Mouse (Mus musculus) heart, adult 2 months (tissue): ENCODE measurements around the gene Tnfrsf1a. TPM values are rescaled to one million over a fixed set of nuclear protein-coding genes. Genes with fewer than 3 reads are reported as not detected.

ENCODE experiments used
- DNase-seq, 2 experiments: peaks; one replicate each; pipeline ENCODE4 v3.0.0; 2021
- H3K27ac ChIP-seq: fragments of 200-600 bp; 2 replicates; pipeline ENCODE4 v1.8.1; 2022
- H3K27me3 ChIP-seq: fragments of 200-500 bp; 2 replicates; pipeline ENCODE4 v1.6.1; 2012; ENCODE audit warnings: mild to moderate bottlenecking, low read length, inconsistent platforms, mixed read lengths; ENCODE audit not compliant: control insufficient read depth, insufficient read depth
- H3K36me3 ChIP-seq: fragments of 200-500 bp; 2 replicates; pipeline ENCODE4 v1.6.1; 2012; ENCODE audit warnings: low read length, inconsistent platforms; ENCODE audit not compliant: control insufficient read depth, insufficient read depth
- H3K4me1 ChIP-seq: fragments of 200-500 bp; 2 replicates; pipeline ENCODE4 v1.6.1; 2011; ENCODE audit warnings: low read length; ENCODE audit not compliant: control insufficient read depth, insufficient read depth
- H3K4me3 ChIP-seq: fragments of 200-600 bp; 2 replicates; pipeline ENCODE4 v1.8.1; 2022
- H3K79me2 ChIP-seq: fragments of 200-500 bp; replicated peaks from 2 replicates; pipeline ENCODE4 v1.6.1; 2012; ENCODE audit warnings: mild to moderate bottlenecking, inconsistent platforms, low read length, moderate library complexity, mixed read lengths; ENCODE audit not compliant: control insufficient read depth, insufficient read depth
- H3K9ac ChIP-seq: fragments of 200-500 bp; 2 replicates; pipeline ENCODE4 v1.6.1; 2012; ENCODE audit warnings: low read depth, mild to moderate bottlenecking, control low read depth, inconsistent platforms, low read length, mixed read lengths
- CTCF ChIP-seq: fragments of 200-600 bp; IDR thresholded peaks from 2 replicates; pipeline ENCODE4 v1.8.1; 2022; ENCODE audit warnings: antibody characterized with exemption, mild to moderate bottlenecking, moderate library complexity
- EP300 ChIP-seq: fragments of 200-500 bp; IDR thresholded peaks from 2 replicates; pipeline ENCODE4 v1.6.1; 2011; ENCODE audit warnings: low read depth, low read length, control low read depth; ENCODE audit not compliant: insufficient read depth
- POLR2A ChIP-seq: fragments of 200-500 bp; IDR thresholded peaks from 2 replicates; pipeline ENCODE4 v1.6.1; 2011; ENCODE audit warnings: mild to moderate bottlenecking, low read depth, low read length, control low read depth; ENCODE audit not compliant: insufficient read depth
- WGBS: fragments of 180-500 bp; shearing (Covaris S2); methylation state at CpG from one replicate; pipeline ENCODE4 v1.1.7; 2018; 5-methylcytosine and 5-hydroxymethylcytosine counted together
- intact Hi-C: fragments of 180-260 bp; cut with DNase I; formaldehyde crosslinking; loops from one replicate; pipeline ENCODE4 v1.15.1; 2025
- polyA plus RNA-seq: library from polyadenylated mRNA; depleted of rRNA; stranded (reverse); fragments of >200 nt; gene quantifications from 2 replicates; pipeline ENCODE4 v1.2.3, GENCODE M21; 2012
- total RNA-seq, 2 experiments: library from RNA; stranded (reverse); gene quantifications; 2 replicates each; pipeline ENCODE4 v1.2.3; 2021

Gene Tnfrsf1a
- total and polyA plus RNA-seq, 3 experiments = 50.8 to 62.8 (median 57.1) TPM

- peak overlapping the region; percentile 40 for H3K9ac ChIP-seq
- 30% methylated on average over 8 of the region's 8 CpGs for WGBS
- peak overlapping the region; percentile 98 for H3K27ac ChIP-seq
- no peaks in the 10 kb centered on the region for H3K79me2 ChIP-seq
- H3K27me3 ChIP-seq = no peaks in the 10 kb centered on the region
- H3K36me3 ChIP-seq = no peaks in the 10 kb centered on the region; the same call in 1 of the 2 replicates
- peaks cover 36% of the 10 kb centered on the region for H3K4me1 ChIP-seq
- TF ChIP-seq CTCF (no peak), EP300 (no peak), POLR2A (no peak)
- peak; percentile 60 to 62 for DNase-seq
- intact Hi-C loops = no loop called here
- peak overlapping the region; percentile 71 for H3K4me3 ChIP-seq
These were observed 2.3 kb downstream of the Tnfrsf1a start for GRCm38 (mm10) chr6:125351368-125352045.

GRCm38 (mm10) chr6:125352046-125352384, 2.9 kb downstream of the Tnfrsf1a start:
- intact Hi-C loops = no loop called here
- Histone ChIP-seq H3K4me1 (peaks cover 37% of the 10 kb centered on the region), H3K4me3 (peak overlapping the region; percentile 71; the same call in 1 of the 2 replicates), H3K9ac (no peak overlapping the region; the same call in 1 of the 2 replicates), H3K27me3 (no peaks in the 10 kb centered on the region), H3K27ac (peak overlapping the region; percentile 98), H3K79me2 (no peaks in the 10 kb centered on the region), H3K36me3 (no peaks in the 10 kb centered on the region; the same call in 1 of the 2 replicates)
- WGBS = 43% methylated on average over 5 of the region's 5 CpGs
- DNase-seq = no peak
- no peak for TF ChIP-seq EP300
- no peak for TF ChIP-seq POLR2A
- no peak for TF ChIP-seq CTCF

GRCm38 (mm10) chr6:125352811-125353210, 3.6 kb downstream of the Tnfrsf1a start:
- Histone ChIP-seq H3K36me3 (no peaks in the 10 kb centered on the region; the same call in 1 of the 2 replicates), H3K4me3 (peak overlapping the region; percentile 4), H3K4me1 (peaks cover 37% of the 10 kb centered on the region), H3K9ac (peak overlapping the region; percentile 2; the same call in 1 of the 2 replicates), H3K79me2 (no peaks in the 10 kb centered on the region), H3K27me3 (no peaks in the 10 kb centered on the region), H3K27ac (peak overlapping the region; percentile 91)
- no peak for TF ChIP-seq POLR2A
- no peak for TF ChIP-seq EP300
- no peak for TF ChIP-seq CTCF
- WGBS = 28% methylated on average over 4 of the region's 4 CpGs
- DNase-seq = no peak
- intact Hi-C loops = no loop called here

- H3K27ac ChIP-seq = peak overlapping the region; percentile 91
- no peaks in the 10 kb centered on the region; the same call in 1 of the 2 replicates for H3K36me3 ChIP-seq
- intact Hi-C loops = no loop called here
- WGBS = 53% methylated on average over 11 of the region's 11 CpGs
- no peak for DNase-seq
- no peaks in the 10 kb centered on the region for H3K79me2 ChIP-seq
- H3K4me1 ChIP-seq = peaks cover 37% of the 10 kb centered on the region
- TF ChIP-seq CTCF (no peak), POLR2A (no peak), EP300 (no peak)
- H3K27me3 ChIP-seq = no peaks in the 10 kb centered on the region
- H3K4me3 ChIP-seq = peak overlapping the region; percentile 48; the same call in 1 of the 2 replicates
- H3K9ac ChIP-seq = peak overlapping the region; percentile 2; the same call in 1 of the 2 replicates
These were observed 4.1 kb downstream of the Tnfrsf1a start for GRCm38 (mm10) chr6:125353221-125353620.

GRCm38 (mm10) chr6:125353655-125354054, 4.5 kb downstream of the Tnfrsf1a start:
- intact Hi-C loops = loop anchor here (1.0 kb wide), 1 partner anchor 40 kb away; the partner anchor contains the start of gene Ltbr
- Histone ChIP-seq H3K36me3 (no peaks in the 10 kb centered on the region; the same call in 1 of the 2 replicates), H3K4me3 (peak overlapping the region; percentile 48), H3K4me1 (peaks cover 36% of the 10 kb centered on the region), H3K79me2 (no peaks in the 10 kb centered on the region), H3K27me3 (no peaks in the 10 kb centered on the region), H3K27ac (peak overlapping the region; percentile 91), H3K9ac (peak overlapping the region; percentile 27; the same call in 1 of the 2 replicates)
- 47% methylated on average over 4 of the region's 4 CpGs for WGBS
- DNase-seq = no peak
- TF ChIP-seq POLR2A (no peak), CTCF (no peak), EP300 (no peak)
